Mouse (Mus musculus) mesoderm, embryonic 11.5 days (tissue): ENCODE data around the gene Unc93a2.
"Not testable (repeated sequence)": the region's sequence is repeated elsewhere in the genome, so short reads cannot be mapped to it uniquely, and the experiment has no call there.

Experiments used
- DNase-seq: peaks from one replicate; pipeline ENCODE4 v3.0.0-alpha.2; 2012; ENCODE audit warnings: low read depth, low spot score

The Unc93a2 gene

DNA sequence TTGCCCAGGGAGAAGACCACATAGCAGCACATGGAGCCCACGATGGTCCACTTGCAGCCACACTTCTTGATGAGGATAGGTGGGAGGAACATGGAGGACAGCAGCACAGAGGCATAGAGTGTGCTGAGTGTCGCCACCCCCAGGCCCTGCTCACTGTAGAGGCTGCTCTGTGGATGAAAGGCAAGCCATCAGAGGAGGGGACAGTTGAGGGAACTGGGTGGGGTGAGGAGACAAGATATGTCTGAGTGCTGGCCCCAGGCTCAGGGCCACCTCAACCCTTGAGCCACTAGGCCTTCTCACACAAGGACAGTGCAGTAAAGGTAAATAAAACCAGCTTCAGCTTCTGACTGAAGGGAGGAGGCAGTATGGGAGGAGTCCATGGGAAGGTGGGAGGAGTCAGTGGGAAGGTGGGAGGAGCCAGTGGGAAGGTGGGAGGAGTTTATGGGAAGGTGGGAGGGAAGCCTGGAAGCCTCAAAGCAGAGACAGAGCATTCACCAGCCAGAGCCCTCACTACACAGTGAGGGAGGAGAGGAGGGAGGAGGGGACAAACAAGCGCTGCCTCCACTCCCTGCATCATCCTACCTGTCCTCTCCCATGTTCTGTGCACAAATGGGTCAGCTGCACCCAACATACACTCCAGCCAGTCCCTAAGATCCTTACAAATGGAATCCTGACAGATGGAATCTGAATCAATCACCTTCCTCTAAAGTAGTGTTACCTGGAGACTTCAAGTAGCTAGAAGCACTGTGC lies 8.1 kb downstream of the Unc93a2 start:
- DNase-seq: not testable (repeated sequence)

DNA sequence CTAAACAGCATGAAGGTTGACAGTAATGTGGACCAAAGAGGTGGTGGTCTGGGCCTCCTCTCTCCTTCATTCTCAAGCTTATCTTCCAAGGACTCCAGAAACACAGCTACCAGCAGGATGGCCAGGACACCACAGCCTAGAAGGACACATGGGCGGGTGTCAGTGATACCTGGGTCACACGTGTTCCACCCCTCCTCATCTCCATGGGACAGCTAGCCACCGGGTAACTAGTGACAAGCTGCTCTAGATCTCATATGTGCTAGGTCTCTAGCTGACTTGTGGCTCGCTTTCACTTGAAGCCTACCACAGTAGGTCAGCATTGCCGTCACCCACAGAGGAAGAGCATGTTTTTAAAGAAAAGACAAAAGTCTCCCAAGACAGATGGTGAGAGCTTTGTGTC lies 13.4 kb downstream of the Unc93a2 start, which contains the start of gene Gm49630:
Gene Gm49630, minus strand, starts transcription at position 101 of the 400 bp plus-strand sequence.
- not testable (repeated sequence) for DNase-seq

GRCm38 (mm10) chr17:7369401-7369800 lies 15.9 kb downstream of the Unc93a2 start:
- not testable (repeated sequence) for DNase-seq

DNA sequence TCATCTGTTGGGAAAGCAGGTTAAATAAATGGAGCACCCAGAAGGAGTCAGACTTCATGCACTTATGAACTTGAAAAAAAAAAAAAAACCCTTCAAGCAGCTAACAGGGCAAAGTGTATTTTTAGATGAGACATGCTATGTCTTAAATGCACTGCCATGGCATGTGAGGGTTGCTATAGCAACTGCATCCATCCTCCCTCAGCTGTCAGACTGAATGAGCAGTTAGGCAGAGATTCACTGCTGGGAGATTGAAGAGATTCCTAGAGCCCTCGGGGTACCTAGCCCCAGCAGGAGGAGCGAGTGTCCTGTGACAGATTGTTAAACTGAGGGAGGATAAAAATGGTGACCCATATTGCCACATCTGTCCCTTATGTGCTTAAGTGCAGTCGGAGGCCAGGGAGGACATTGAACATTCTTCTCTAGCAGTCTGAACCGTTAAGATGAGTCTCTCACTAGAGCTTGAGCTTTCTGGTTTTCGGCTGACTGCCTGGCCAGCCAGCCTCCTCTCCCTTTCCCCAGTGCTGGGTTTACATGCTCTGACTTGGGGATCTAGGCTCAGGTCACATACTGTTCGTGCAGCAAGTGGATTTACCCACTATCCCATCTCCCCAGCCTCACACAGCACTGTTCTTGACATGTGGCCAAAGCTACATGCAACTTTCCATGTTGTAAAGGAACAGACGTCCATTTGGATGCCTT lies 18.4 kb downstream of the Unc93a2 start:
- DNase-seq: peak; percentile 2

DNA sequence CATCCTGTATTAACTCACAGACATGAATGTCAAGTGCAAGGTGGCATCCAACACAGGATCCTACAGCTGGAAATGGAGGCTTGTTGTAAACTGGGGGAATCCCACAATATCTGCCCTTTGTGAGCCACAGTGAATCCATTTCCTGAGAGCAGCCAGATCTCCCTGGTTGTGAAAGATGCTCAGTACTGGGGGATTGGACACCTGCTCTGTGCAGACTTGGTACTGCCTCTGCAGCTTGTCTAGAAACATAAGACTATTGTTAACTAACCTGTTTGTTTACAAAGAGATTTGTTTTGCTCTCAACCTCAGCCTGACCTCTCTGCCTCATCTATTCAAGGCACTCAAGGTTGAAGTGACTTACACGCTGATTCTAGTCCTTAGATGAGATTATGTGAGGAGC lies 19.0 kb downstream of the Unc93a2 start:
- DNase-seq: not testable (repeated sequence)

DNA sequence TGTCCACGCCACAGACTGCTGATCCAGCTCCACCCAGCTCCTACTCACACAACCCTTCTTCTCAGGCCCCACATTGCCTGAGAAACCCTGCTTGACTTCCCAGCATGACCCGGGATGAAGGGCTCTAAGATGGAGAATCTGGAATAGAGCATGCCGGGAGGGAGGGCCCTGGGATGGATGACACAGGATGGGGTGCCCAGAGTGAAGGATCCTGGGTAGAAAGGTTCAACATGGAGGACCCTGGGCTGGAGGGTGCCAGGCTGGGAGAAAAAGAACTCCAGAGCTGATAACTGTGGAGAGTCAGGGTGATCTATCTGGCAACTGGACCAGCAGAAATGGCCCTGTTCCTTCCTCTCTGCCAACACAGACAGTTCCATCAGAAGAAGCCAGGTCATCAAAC lies 19.6 kb downstream of the Unc93a2 start:
- not testable (repeated sequence) for DNase-seq

DNA sequence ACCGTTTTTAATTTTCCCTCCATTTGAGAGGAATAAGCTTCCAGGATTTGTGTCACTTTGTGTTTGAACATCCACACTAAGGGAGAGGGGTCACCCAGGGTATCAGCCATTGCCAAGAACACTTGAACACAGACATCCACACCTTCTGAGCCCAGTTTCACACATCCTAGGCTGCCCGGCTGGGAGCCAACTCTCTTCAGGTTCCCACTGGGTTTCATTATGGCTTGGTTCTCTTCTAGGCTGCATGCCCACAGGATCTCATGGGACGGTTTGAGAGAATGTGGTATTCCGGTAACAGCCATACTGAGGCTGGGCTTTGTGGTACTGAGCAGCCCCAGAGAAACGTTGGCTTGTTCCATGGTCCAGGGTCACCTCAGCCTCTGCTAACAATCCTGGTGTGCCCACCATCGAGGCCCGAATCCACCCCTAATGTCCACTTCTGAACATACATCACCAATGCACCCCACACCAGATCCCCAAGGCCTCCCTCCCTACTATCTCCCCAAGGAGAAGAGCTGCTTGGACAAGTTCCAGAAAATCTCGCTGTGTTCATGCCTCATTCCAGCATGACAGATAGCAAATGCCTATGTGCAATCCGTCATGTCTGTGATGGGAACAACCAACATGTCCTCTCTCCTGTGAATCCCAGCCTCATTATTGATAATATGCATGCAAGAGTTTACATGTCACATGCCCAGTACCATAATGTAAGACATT lies 24.4 kb downstream of the Unc93a2 start:
- DNase-seq: not testable (repeated sequence)

- not testable (repeated sequence) for DNase-seq
Measured at GRCm38 (mm10) chr17:7359806-7360205, 25.5 kb downstream of the Unc93a2 start.

DNA sequence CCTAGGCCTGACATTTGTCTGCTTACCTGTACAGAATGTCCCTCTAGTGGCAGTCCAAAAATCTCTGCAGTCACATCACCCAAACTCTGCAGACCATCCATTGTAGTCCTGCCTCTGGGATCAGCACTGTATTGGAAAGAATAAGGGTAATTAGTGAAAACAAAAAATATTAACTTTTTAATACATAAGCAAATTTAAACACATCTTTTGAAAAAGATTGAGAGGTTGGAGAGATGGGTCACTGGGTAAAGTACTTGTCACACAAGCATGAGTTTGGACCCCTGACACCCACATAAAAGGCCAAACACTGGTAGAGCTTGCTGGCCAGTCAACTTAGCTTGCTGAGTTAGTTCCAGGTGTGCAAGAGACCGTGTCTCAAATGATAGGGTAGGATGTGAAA lies 32.7 kb downstream of the Unc93a2 start, which contains the start of gene Ttll2:
Gene Ttll2, minus strand, starts transcription at position 101 of the 400 bp plus-strand sequence.
- DNase-seq: not testable (repeated sequence)

GRCm38 (mm10) chr17:7348765-7349164 lies 36.5 kb downstream of the Unc93a2 start:
- not testable (repeated sequence) for DNase-seq

GRCm38 (mm10) chr17:7337381-7337780 lies 47.9 kb downstream of the Unc93a2 start:
- DNase-seq: not testable (repeated sequence)

DNA sequence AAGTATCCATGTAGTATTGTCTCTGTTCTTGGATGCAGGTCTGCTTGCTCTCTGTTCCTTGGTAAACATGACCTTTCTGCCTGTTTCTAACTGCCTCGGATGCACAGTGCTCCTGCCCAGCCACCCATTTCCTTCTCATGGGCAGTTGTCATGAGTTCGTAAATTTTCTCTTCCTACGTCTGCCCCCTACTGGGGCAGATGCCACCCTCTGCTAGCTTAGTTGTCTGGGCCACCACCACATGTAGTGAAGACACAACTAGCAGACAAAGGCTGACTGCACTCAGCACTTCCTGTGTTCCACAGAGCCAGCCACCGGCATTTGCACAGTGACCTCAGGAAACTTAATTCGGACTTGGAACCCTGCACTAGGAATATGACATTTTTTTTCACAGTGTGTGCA lies 52.5 kb downstream of the Unc93a2 start:
- not testable (repeated sequence) for DNase-seq

- DNase-seq: not testable (repeated sequence)
Measured at GRCm38 (mm10) chr17:7326415-7326814, 58.8 kb downstream of the Unc93a2 start.

DNA sequence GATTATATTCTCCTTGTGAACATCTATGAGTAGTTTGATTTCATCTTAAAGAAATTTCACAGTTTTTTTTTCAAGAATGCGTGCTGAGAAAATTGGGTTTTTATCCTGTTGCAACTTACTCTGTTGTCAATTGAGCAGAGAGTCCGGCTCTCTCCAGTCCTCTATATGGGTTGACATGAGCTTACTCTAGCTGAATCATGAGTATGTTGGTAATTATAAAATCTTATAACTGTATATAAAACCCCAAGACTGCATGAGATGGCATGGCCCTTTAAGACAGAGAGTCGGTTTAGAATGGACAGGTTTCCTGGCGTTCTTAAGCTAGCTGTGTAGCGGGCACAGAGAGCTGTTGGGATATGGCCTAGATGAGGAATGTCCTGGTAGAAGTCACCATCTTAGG lies 60.9 kb downstream of the Unc93a2 start, which contains the start of gene Tcp10a:
Gene Tcp10a, plus strand, starts transcription at position 301 of the 400 bp plus-strand sequence.
- not testable (repeated sequence) for DNase-seq

GRCm38 (mm10) chr17:7319789-7320188 lies 65.5 kb downstream of the Unc93a2 start:
- not testable (repeated sequence) for DNase-seq

GRCm38 (mm10) chr17:7315693-7316382 lies 69.4 kb downstream of the Unc93a2 start:
- not testable (repeated sequence) for DNase-seq
